Mouse (Mus musculus): ENCODE measurements around the gene Htatip2.

- no peak for TF ChIP-seq CTCF (IDR thresholded peaks at IDR 0.05; ENCODE audit: low read depth)
- no peak for TF ChIP-seq EP300 (IDR thresholded peaks at IDR 0.05; ENCODE audit: low read depth)
These were observed 45.8 kb downstream of the Htatip2 start for GRCm38 (mm10) chr7:49804638-49805165.
